Mouse (Mus musculus): Measurements from ENCODE around the gene Nrsn1.
A peak's percentile ranks its signal among the peaks of the same experiment; 100 is the strongest.
"Not testable (repeated sequence)": the region's sequence is repeated elsewhere in the genome, so short reads cannot be mapped to it uniquely, and the experiment has no call there.

Nrsn1 gene

DNA sequence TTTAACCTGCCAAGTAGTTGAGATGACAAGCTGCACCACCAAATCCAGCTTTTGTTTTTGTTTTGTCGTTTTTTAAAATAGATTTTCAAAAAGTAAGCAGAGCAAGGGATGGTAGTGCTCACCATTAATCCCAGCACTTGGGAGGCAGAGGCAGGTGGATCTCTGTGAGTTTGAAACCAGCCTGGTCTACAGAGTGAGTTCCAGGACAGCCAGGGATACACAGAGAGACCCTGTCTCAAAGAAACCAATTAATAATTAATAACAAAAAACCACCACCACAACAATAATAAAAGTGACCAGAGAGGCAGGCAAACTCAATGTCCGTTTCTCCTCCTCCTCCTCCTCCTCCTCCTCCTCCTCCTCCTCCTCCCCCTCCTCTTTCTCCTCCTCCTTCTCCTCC lies at the start of gene Nrsn1:
Gene Nrsn1, minus strand, starts transcription at position 101 of the 400 bp plus-strand sequence.
- DNase-seq, result not testable (repeated sequence)

GRCm38 (mm10) chr13:25312059-25312458 lies 41.8 kb upstream of the Nrsn1 start:
- no peak for DNase-seq

DNA sequence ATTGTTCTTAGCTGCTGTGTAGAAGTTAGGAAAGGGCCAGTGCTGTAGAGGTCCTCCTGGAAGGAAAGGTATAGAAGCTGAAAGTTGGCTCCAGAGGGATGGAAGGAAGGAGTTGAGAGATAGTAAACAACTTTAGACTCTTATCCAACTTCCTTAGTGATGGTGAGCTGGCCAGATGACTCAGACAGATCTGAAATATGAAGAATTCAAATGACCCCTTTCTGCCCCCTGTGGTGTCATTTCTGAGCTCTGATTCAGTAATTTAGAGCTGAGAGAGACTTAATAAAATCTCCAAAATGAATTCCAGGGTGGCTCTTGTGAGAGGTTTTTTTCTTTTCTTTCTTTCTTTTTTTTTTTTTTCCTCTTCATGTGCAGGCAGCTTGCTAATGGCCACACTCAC lies 39.8 kb upstream of the Nrsn1 start:
- DNase-seq, result no peak

DNA sequence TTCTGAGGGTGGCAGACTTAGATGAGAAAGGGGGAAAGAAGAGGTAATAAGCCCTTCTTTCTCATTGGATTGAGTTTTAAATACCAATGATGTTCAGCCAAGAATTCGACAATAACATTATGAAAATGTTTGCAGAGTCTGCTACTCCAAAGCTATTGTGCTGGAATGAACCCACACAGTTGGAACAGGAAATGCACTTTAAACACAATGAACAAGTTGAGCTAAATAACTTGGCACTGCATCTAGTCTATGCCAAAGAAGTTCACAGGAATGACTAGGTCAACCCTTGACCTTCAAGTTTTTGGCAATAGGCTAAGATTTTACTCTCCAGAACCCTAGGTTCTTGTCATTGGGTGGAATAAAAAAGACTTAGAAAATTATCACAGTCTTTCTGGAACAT lies 18.4 kb upstream of the Nrsn1 start:
- no peak for DNase-seq

- DNase-seq, result no peak
Observed at GRCm38 (mm10) chr13:25274934-25275565, 4.7 kb upstream of the Nrsn1 start.

GRCm38 (mm10) chr13:25272189-25272588 lies 1.9 kb upstream of the Nrsn1 start:
- DNase-seq, result no peak

DNA sequence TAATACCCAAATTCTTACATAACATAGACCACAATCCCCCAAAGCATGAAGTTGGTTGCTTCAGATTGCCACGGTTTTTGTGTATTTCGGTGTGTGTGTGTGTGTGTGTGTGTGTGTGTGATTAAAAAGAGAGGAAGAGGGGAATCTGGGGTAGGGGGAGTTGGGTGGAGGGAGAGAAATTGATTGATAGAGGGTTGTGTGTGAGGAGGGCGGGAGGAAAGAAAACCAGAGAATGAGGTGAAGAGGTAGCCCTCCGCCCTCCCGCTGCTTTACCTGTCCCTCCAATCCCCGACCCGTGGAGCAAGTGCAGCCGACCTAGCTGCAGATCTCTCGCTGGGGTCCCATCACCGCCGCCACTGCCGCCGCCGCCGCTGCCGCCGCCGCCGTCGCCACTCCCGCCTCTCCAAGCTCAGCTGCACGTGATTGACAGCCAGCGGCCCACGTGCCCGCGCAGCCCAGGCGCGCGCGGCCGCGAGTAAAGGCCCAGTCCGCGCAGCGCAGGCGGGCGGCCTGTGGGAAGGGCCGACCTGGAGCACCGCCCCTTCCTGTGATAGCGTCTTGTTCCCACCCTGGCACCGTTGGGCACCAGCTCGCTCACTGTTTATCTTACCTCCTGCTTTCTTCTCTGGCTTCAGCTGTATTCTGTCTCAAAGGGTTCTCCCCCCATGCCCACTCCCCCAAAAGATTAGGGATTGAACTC lies 583 bp downstream of the Nrsn1 start:
- DNase-seq, result no peak

- DNase-seq, result peak; percentile 4
Observed at GRCm38 (mm10) chr13:25269039-25269438, 1.3 kb downstream of the Nrsn1 start.

GRCm38 (mm10) chr13:25262748-25263147 lies 7.6 kb downstream of the Nrsn1 start:
- DNase-seq, result no peak

DNA sequence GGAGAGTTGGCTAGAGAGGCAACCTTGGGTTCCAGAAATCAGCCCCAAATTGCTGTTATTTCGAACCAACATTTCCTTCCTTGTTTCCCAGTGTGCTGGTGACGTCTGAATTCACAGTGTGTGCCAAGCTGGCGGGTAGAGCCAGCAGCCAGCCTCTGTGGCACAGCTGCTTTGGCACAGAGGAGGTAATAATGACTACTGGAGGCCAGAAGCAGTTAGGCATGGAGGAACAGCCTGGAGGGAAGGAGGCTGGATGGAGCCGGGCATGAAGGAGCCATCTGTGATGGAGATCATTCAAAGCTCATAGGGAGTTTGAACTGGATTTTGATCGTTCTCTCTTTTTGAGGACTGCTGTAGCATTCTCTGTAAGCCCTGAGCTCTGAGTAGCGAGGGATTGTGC lies 12.7 kb downstream of the Nrsn1 start:
- DNase-seq, result no peak

- no peak for DNase-seq
Observed at GRCm38 (mm10) chr13:25254478-25255263, 15.6 kb downstream of the Nrsn1 start.

GRCm38 (mm10) chr13:25251893-25252292 lies 18.4 kb downstream of the Nrsn1 start:
- DNase-seq, result no peak

GRCm38 (mm10) chr13:25220186-25220787 lies 50.0 kb downstream of the Nrsn1 start:
- no peak for DNase-seq

DNA sequence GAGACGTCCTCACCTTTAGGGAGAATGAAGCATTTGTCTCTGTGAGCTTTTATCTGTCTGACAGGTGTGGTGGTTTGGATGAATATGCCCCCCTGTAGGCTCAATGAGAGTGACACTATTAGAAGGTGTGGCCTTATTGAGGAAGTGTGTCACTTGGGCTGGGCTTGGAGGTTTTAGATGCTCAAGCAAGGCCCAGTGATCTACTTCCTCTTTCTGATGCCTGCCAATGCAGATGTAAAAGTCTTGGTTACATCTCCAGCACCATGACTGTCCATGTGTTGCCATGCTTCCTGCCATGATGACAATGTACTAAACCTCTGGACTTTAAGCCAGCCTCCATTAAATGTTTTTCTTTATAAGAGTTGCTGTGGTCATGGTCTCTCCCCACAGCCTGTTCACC lies 51.9 kb downstream of the Nrsn1 start:
- DNase-seq, result no peak

- DNase-seq, result no peak
Observed at GRCm38 (mm10) chr13:25206950-25207349, 63.4 kb downstream of the Nrsn1 start.
